Mouse (Mus musculus) liver, postnatal 0 days (tissue): ENCODE data around the gene Tns2.

Source experiments
- CTCF ChIP-seq: sonication (generic); IDR thresholded peaks from 2 replicates; pipeline ENCODE4 v1.5.1; 2016; ENCODE audit warnings: antibody characterized with exemption, low read depth
- EP300 ChIP-seq: IDR thresholded peaks from 2 replicates; pipeline ENCODE4 v1.6.1; 2016; ENCODE audit warnings: antibody characterized with exemption, low read depth, mild to moderate bottlenecking

GRCm38 (mm10) chr15:102097147-102097915 lies 2.9 kb upstream of the Tns2 start:
- TF ChIP-seq CTCF (no peak), EP300 (no peak)
